Mouse (Mus musculus) limb, embryonic 11.5 days (tissue): Measurements from ENCODE around the gene Msmb. TPM values are rescaled to one million over a fixed set of nuclear protein-coding genes. Genes with fewer than 3 reads are reported as not detected.
"Not testable (repeated sequence)": the region's sequence is repeated elsewhere in the genome, so short reads cannot be mapped to it uniquely, and the experiment has no call there.

Experiments
- ATAC-seq: fragments of 200-750 bp; cut with Nextera tagmentation; 2 replicates; pipeline ENCODE4 v1.8.0; 2017; ENCODE audit warnings: low read depth; ENCODE audit not compliant: insufficient number of reproducible peaks, low FRiP score, low TSS enrichment
- DNase-seq: peaks from one replicate; pipeline ENCODE4 v3.0.0-alpha.2; 2015; ENCODE audit warnings: low spot score
- H3K27ac ChIP-seq: fragments of 300-500 bp; sonication (generic); replicated peaks from 2 replicates; pipeline ENCODE4 v1.5.1; 2014; ENCODE audit warnings: low read depth, mild to moderate bottlenecking, low read length
- H3K27me3 ChIP-seq: fragments of 300-500 bp; sonication (generic); 2 replicates; pipeline ENCODE4 v1.6.1; 2014; ENCODE audit warnings: mild to moderate bottlenecking, low read length, mixed read lengths; ENCODE audit not compliant: control insufficient read depth, insufficient read depth
- H3K36me3 ChIP-seq: fragments of 300-500 bp; sonication (generic); 2 replicates; pipeline ENCODE4 v1.6.1; 2014; ENCODE audit warnings: mild to moderate bottlenecking, low read length, moderate library complexity, mixed read lengths; ENCODE audit not compliant: control insufficient read depth, insufficient read depth
- H3K4me1 ChIP-seq: fragments of 300-500 bp; sonication (generic); 2 replicates; pipeline ENCODE4 v1.6.1; 2014; ENCODE audit warnings: low read length, mixed read lengths; ENCODE audit not compliant: control insufficient read depth, insufficient read depth
- H3K4me2 ChIP-seq: fragments of 300-500 bp; sonication (generic); 2 replicates; pipeline ENCODE4 v1.6.1; 2014; ENCODE audit warnings: low read depth, mild to moderate bottlenecking, moderate library complexity; ENCODE audit not compliant: severe bottlenecking
- H3K4me3 ChIP-seq: fragments of 300-500 bp; sonication (generic); 2 replicates; pipeline ENCODE4 v1.5.1; 2014; ENCODE audit warnings: low read depth, low read length
- H3K9ac ChIP-seq: fragments of 300-500 bp; sonication (generic); 2 replicates; pipeline ENCODE4 v1.6.1; 2014; ENCODE audit warnings: mild to moderate bottlenecking, low read length
- H3K9me3 ChIP-seq: fragments of 300-500 bp; sonication (generic); 2 replicates; pipeline ENCODE4 v1.6.1; 2016; ENCODE audit warnings: low read length; ENCODE audit not compliant: control insufficient read depth
- WGBS: fragments of 180-500 bp; shearing (Covaris S2); extraction: QIAGEN DNeasy Blood & Tissue Kit; methylation state at CpG from one replicate; pipeline ENCODE4 v1.1.7; 2014; 5-methylcytosine and 5-hydroxymethylcytosine counted together
- polyA plus RNA-seq: library from polyadenylated mRNA; unstranded; fragments of >200 nt; fragmentation: Nextera tagmentation; extraction: Ambion mirVana; gene quantifications from 2 replicates; pipeline ENCODE4 v1.2.1, GENCODE M21; 2014

Gene Msmb
- polyA plus RNA-seq, 1 experiment from 2014 or later: not detected

GRCm38 (mm10) chr14:32131836-32132235, 10.0 kb upstream of the Msmb start:
- 86% methylated on average over 4 of the region's 4 CpGs for WGBS
- ATAC-seq: no peak
- Histone ChIP-seq H3K27ac (no peak overlapping the region), H3K9ac (no peak overlapping the region), H3K9me3 (no peaks in the 10 kb centered on the region), H3K4me1 (0 out of 2 replicates have a peak, but pooled peaks cover 2% of the 10 kb centered on the region), H3K4me3 (no peak overlapping the region), H3K36me3 (no peaks in the 10 kb centered on the region), H3K4me2 (no peak overlapping the region), H3K27me3 (no peaks in the 10 kb centered on the region)
- no peak for DNase-seq

DNA sequence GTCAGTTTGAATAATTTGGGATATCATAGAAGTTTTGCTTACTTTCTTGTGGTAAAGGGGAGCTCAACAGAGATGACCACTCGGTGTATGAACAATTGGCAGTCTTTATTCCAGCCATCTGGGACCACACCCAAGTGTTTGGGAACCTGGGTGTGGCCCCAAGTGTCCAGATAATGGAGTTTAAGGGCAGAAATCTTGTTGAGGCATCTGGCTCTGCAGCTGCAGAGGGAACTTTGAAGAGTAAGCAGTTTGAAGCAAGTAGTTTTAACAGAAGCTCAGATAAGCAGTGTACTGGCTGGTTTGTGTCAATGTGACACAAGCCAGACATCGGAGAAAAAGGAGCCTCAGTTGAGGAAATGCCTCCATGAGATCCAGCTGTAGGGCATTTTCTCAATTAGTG, 7.5 kb upstream of the Msmb start:
- H3K9ac ChIP-seq: no peak overlapping the region
- no peaks in the 10 kb centered on the region for H3K27me3 ChIP-seq
- DNase-seq (no peak), ATAC-seq (no peak)
- no peaks in the 10 kb centered on the region for H3K9me3 ChIP-seq
- H3K4me2 ChIP-seq: no peak overlapping the region
- WGBS: 36% methylated on average over 2 of the region's 2 CpGs
- 0 out of 2 replicates have a peak, but pooled peaks cover 2% of the 10 kb centered on the region for H3K4me1 ChIP-seq
- no peak overlapping the region for H3K4me3 ChIP-seq
- no peaks in the 10 kb centered on the region for H3K36me3 ChIP-seq
- H3K27ac ChIP-seq: no peak overlapping the region

DNA sequence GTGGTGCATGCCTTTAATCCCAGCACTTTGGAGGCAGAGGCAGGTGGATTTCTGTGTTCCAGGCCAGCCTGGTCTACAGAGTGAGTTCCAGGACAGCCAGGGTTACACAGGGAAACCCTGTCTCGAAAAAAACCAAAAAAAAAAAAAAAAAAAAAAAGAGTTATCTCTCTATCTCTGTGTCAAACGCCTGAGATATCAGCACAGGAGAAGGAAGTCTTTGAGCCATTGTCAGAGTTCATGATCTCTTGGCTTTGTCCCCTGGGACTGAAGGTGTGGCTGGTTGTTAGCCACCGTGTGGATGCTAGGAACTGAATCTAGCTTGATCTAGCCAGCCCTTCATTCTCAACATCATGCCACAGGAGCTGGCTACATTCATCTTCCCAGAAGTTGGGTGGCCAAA, 5.4 kb upstream of the Msmb start:
- H3K9me3 ChIP-seq, H3K4me2 ChIP-seq, DNase-seq, H3K27me3 ChIP-seq, H3K4me1 ChIP-seq, H3K27ac ChIP-seq, H3K36me3 ChIP-seq, ATAC-seq, H3K9ac ChIP-seq, H3K4me3 ChIP-seq: not testable (repeated sequence)
- WGBS: 61% methylated on average over 3 of the region's 3 CpGs

DNA sequence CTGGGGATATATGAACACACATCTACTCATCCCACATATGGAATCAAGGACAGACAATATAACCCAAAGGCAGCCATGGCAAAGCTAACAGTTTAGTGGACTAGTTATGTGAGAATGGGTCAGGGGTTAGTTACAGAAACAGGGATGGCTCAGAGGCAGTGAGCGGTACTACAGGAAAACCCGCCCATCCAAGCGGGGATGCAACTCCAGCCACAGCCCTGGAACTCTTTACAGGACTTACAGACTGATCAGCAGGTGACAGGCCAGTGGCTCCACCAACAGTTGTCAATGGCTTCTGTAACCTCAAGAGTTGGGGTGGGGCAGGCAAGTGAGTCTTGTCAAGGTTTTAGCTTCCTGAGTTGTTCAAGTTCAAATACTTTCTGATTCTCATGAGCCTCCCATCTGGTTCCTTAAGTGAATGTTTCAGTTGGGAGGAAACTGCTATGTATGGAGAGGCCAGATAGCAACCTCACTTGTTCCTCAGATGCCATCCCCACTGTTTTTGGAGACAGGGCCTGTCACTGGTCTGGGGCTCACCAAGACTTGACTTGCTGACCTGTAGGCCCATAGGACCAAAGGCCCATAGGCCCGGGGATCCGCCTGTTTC, 1.4 kb upstream of the Msmb start:
- H3K9me3 ChIP-seq: no peaks in the 10 kb centered on the region
- H3K27ac ChIP-seq: no peak overlapping the region
- no peak for DNase-seq
- no peaks in the 10 kb centered on the region for H3K27me3 ChIP-seq
- 61% methylated on average over 5 of the region's 5 CpGs for WGBS
- no peak overlapping the region for H3K4me3 ChIP-seq
- H3K4me2 ChIP-seq: no peak overlapping the region
- H3K36me3 ChIP-seq: no peaks in the 10 kb centered on the region
- no peak for ATAC-seq
- H3K4me1 ChIP-seq: 0 out of 2 replicates have a peak, but pooled peaks cover 2% of the 10 kb centered on the region
- H3K9ac ChIP-seq: no peak overlapping the region

DNA sequence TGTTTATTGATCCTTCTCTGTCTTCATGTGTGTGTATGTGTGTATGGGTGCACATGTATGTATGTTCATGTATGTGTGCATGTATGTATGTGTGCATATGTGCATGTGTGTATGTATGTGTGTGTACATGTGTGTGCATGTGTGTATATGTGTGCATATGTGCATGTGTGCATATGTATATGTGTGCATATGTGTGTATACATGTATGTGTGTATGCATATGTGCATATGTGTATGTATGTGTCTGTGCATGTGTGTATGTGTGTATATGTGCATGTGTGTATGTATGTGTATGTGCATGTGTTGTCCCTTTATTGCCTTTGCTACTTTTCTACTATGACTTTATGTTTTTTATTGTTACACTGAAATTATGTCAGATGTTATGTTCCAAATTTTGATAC, 2.9 kb downstream of the Msmb start:
- Histone ChIP-seq H3K9me3 (no peaks in the 10 kb centered on the region), H3K27ac (no peak overlapping the region), H3K36me3 (no peaks in the 10 kb centered on the region), H3K4me3 (no peak overlapping the region), H3K9ac (no peak overlapping the region), H3K27me3 (no peaks in the 10 kb centered on the region), H3K4me2 (no peak overlapping the region), H3K4me1 (no peaks in the 10 kb centered on the region)
- ATAC-seq: no peak
- no peak for DNase-seq

DNA sequence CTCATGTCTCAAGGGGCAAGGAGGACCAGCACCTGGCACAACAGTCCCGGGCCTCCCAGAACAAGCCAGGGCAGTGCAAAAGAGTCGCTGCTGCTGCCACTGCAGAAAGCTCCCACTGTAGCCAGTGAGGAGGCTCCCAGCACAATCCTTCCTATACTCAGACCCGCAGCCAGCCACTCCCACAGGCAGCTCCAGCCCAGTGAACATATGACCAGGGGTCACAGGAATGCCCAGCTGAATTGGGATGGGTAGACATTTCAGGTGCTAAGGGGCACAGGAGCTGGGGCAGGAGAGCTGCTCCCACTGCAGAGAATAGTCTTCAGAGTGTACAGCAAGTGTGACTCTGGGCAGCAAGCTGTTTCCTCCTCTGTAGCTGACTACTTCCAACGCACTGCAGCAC, 3.6 kb downstream of the Msmb start:
- 77% methylated on average over 4 of the region's 4 CpGs for WGBS
- no peaks in the 10 kb centered on the region for H3K36me3 ChIP-seq
- H3K4me2 ChIP-seq: no peak overlapping the region
- no peaks in the 10 kb centered on the region for H3K4me1 ChIP-seq
- H3K9me3 ChIP-seq: no peaks in the 10 kb centered on the region
- H3K27ac ChIP-seq: no peak overlapping the region
- ATAC-seq (no peak), DNase-seq (no peak)
- H3K9ac ChIP-seq: no peak overlapping the region
- H3K27me3 ChIP-seq: no peaks in the 10 kb centered on the region
- no peak overlapping the region for H3K4me3 ChIP-seq

DNA sequence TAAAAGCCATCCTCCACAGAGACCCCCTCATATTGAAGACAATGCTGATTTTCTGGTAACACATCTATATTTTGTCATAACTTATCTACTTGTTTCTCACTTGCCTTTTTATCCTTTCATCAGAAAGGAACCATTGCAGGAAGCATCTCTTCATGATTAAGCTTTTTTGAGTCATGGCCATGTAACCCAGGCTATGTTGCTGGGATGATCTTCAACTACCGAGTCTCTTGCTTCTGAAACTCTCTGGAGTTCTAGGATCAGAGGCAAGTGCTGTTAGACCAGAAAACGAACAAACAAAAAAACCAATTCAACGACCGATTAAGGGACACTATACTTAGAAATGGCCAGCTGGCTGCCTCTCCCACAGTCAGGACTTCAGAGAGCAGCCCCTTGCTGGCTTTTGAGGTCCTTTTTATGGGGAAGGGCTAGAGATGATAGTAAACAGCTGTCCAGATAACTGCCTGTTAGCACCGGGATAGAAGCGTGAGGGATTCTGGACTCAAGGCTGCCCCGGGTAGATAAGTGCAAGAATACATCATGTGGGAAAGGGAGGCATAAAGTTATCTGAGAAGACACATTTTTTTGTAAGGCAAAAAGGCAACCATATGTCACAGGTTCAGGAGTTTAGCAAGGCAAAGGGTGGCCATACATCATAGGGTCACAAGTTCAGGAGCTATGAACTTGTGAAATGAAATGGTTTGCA, 4.1 kb downstream of the Msmb start:
- H3K36me3 ChIP-seq: no peaks in the 10 kb centered on the region
- H3K4me1 ChIP-seq: no peaks in the 10 kb centered on the region
- ATAC-seq (no peak), DNase-seq (no peak)
- no peak overlapping the region for H3K9ac ChIP-seq
- no peaks in the 10 kb centered on the region for H3K27me3 ChIP-seq
- H3K4me3 ChIP-seq: no peak overlapping the region
- H3K27ac ChIP-seq: no peak overlapping the region
- no peaks in the 10 kb centered on the region for H3K9me3 ChIP-seq
- no peak overlapping the region for H3K4me2 ChIP-seq
- WGBS: 61% methylated on average over 7 of the region's 7 CpGs

DNA sequence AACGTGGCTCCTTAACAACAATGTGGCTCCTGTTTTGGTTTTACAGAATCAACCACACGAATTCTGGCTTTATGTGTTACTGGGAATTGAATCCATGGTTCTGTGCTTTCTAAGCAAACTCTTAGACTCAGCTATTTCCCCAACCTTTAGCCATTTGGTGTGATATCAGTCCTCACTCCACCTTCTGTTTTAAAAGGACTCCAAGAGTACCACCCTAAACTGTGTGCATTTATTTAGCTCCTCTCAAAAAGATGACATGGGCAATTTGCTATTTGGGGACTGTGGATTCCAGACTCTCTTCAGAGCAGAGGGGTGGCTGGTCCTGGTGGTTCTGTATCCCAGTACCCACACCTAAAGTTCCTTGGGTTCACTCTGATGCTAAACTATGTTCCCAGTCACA, 4.8 kb downstream of the Msmb start:
- Histone ChIP-seq H3K4me1 (no peaks in the 10 kb centered on the region), H3K27ac (no peak overlapping the region)

DNA sequence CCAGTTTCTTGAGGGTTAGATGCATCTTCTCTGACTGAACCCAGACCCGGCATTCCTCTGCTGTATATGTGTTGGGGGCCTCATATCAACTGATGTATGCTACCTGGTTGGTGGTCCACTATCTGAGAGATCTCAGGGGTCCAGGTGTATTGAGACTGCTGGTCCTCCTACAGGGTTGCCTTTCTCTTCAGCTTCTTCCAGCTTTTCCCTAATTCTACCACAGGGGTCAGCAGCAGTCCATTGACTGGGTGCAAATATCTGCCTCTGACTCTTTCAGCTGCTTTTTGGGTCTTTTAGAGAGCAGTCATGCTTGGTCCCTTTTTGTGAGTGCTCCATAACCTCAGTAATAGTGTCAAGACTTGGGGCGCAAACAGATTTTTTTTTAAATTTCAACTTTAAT, 9.0 kb downstream of the Msmb start:
- Histone ChIP-seq H3K27me3 (no peaks in the 10 kb centered on the region), H3K27ac (no peak overlapping the region), H3K4me3 (no peak overlapping the region), H3K9me3 (no peaks in the 10 kb centered on the region), H3K36me3 (no peaks in the 10 kb centered on the region), H3K9ac (no peak overlapping the region), H3K4me1 (no peaks in the 10 kb centered on the region), H3K4me2 (no peak overlapping the region)
- no peak for DNase-seq
- ATAC-seq: no peak
- 91% methylated on average over 2 of the region's 2 CpGs for WGBS

More for the DNA sequence above, 4.8 kb downstream of the Msmb start:
- H3K27me3 ChIP-seq: no peaks in the 10 kb centered on the region
- H3K36me3 ChIP-seq: no peaks in the 10 kb centered on the region
- no peak overlapping the region for H3K4me3 ChIP-seq
- H3K9ac ChIP-seq: no peak overlapping the region
- H3K9me3 ChIP-seq: no peaks in the 10 kb centered on the region
- 74% methylated on average over 2 of the region's 2 CpGs for WGBS
- no peak for DNase-seq
- no peak for ATAC-seq
- no peak overlapping the region for H3K4me2 ChIP-seq
